Mouse (Mus musculus): ENCODE data around the gene Epsti1. TPM values are rescaled to one million over a fixed set of nuclear protein-coding genes. Genes with fewer than 3 reads are reported as not detected.

Gene Epsti1
- total RNA-seq, 2 experiments from 2014 or later = 0.44 to 0.78 TPM

DNA sequence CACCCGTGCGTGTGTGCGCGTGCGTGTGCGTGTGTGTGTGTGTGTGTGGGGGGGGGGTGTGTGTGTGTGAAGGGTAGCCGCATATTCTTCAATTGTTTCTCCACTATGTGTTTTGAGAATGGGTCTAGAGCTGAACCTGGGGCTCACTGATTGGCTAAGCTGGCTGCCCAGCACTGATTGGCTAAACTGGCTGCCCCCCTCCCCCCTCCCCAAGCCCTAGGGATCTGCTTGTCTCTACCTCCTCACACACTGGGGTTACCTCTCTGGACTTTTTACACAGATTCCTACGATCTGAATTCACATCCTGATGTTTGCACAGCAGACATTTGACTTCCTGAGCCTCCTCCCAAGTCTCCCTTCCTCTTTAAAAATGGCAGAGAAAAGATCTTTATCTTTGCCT, 17.6 kb downstream of the Epsti1 start:
- DNase-seq (ENCODE audit: low spot score in 2 of 2) = no peak

GRCm38 (mm10) chr14:77923076-77923865, 19.2 kb downstream of the Epsti1 start:
- DNase-seq (ENCODE audit: low spot score in 2 of 2) = no peak

DNA sequence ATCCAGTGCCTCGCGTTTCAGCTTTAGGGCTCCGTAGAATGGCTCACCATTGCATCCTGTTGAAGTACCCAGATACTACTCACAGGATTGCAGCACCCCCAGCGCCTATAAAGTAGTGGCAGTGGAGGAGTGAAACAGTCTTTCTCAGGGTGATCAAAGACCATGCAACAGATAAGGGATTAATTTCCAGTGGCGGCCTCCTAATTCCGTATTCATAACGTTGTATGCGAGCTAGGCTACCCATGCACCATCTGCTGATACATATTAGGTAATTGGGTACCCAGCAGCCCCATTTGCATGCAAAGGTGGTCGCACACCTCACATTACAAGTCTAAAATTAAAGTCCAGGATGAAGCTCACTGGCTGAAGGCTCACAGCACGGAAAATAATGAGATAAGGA, 21.4 kb downstream of the Epsti1 start:
- DNase-seq (ENCODE audit: low spot score in 2 of 2) = no peak

DNA sequence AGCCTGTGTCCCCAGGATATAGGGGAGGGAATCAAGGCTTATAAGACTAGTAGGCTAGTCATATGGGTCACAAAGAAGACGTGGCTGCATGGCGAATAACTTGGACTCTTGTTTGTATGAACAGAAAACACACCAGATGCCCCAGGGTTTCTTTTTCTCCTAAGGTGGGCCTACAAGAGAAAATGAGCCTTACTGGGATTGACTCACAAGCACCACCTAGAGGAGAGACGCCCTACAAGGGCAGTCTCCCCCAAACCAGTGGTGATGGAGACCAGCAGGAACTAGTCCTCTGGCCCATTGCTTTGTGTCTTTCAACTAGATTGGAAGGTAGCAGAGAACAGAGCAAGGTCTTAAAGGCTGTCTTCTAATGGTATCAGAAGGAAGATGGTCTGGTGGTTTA, 22.7 kb downstream of the Epsti1 start:
- peak in 1 of 2 experiments; percentile 18 for DNase-seq (ENCODE audit: low spot score in 2 of 2)

GRCm38 (mm10) chr14:77928021-77928420, 24.0 kb downstream of the Epsti1 start:
- peak; percentile 51 to 76 for DNase-seq (ENCODE audit: low spot score in 2 of 2)

DNA sequence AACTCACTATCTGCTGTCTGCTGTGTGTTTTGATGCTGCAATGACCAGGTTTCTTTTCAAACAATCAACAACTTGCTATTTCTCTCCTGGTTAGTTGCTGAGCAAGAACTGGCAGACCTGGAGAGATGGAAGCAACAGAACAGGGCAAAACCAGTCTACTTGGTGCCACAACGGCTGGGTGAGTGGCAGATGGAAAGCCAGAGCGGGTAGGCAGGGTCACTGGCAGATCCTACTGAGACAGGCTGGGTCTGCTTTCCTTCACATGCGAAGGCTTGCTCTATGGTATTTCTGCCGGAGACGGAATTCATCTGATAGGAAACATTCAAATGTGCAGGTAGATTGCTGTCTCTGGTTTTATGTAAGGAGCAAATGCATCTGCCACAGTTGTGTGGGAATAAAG, 24.6 kb downstream of the Epsti1 start:
- no peak for DNase-seq (ENCODE audit: low spot score in 2 of 2)

GRCm38 (mm10) chr14:77929139-77929678, 25.2 kb downstream of the Epsti1 start:
- DNase-seq (ENCODE audit: low spot score in 2 of 2) = no peak

- DNase-seq (ENCODE audit: low spot score in 2 of 2) = no peak
Measured at GRCm38 (mm10) chr14:77932150-77933047, 28.4 kb downstream of the Epsti1 start.

DNA sequence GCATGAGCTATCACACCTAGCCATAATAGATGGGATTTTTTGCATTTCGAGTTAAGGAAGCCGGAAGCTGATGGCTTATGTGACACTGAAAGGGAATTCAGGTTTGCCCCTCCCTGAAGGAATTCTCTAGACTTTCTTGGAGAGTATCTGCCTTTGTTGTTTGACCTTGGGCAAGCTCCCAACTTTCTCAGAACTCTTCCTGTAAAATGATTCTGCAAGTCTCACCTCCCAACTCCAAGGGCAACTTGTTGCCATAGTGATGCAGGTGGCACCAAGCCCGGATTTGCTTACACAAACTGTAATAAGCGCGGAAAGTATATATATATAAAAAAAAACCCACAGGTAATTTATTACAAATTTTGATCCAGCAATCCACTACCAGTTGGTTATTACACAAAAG, 29.2 kb downstream of the Epsti1 start:
- no peak for DNase-seq (ENCODE audit: low spot score in 2 of 2)

DNA sequence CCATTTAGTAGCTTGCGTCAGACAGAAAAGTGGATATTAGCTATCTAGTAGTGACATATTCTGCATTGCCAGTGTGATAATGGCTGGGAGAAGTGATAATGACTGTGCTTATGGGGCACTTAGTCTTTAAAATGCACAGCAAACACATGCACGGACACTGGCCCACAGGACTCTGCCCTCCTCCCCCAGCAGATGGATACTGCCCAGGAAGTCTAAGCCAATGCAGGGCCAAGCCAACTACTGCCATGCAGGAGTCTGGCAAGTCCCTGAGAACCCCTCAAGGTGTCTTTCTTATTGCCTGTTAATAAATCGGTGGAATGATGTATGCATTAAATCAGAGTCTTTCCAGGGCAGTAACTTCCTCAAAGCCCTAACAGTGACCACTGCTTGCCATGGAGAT, 30.4 kb downstream of the Epsti1 start:
- DNase-seq (ENCODE audit: low spot score in 2 of 2) = no peak

GRCm38 (mm10) chr14:77941105-77941504, 37.1 kb downstream of the Epsti1 start:
- no peak for DNase-seq (ENCODE audit: low spot score in 2 of 2)

DNA sequence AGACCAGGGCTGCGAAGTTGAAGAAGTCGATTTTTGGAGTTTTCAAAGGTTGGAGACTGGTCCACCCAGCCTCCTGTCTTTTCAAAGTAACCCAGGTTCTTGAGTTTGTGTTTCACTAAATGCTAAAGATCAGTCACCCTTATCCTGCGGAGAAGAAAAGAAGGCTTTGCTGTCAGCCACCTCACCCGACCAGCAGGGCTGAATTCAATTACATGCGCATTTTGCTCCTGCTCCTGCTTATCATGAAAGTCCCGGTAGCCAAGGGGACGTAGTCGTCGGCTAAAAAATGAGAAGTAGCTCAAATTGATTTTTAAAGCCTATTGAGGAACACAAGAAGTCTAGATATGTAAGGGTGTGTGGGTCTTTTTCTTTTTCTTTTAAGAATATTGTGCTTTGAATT, 38.2 kb downstream of the Epsti1 start:
- DNase-seq (ENCODE audit: low spot score in 2 of 2) = no peak

DNA sequence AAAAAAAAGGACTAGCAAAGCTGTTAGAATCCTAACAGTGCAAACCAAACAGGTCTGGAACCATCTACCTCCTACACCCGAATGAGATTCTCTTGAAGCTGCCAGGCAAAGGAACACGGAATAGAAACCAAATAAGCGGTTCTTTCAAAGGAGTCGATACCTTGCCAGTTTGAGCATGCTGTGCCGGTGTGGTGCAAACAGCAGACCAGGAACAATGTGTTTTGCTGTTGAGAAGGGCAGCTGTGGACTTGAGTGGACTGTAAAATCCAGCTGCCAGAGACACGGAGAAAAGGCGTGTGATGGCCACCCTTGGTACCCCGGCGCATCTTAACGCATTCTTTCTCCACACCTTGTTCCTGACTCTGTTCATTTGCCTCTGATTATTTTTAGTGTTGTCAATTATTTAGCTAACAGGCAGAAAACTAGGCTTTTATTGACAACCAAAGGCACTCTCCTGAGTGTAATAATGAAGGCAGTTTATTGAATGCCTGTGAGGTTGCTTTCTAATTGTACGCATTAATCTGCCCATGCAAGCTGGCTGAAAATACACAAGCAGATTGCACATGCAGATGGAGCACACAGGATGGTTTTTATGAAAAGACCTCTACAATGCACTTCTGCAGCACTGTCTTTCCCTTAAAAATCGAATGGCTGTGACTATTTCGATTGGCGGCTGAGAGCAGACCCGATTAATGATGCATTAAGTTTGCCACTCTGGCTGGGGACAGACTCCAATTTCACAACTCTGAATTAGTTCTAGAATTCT, 38.9 kb downstream of the Epsti1 start:
- DNase-seq (ENCODE audit: low spot score in 2 of 2) = no peak

GRCm38 (mm10) chr14:77961741-77962140, 57.7 kb downstream of the Epsti1 start:
- DNase-seq (ENCODE audit: low spot score in 2 of 2) = no peak

GRCm38 (mm10) chr14:77963525-77963924, 59.5 kb downstream of the Epsti1 start:
- DNase-seq (ENCODE audit: low spot score in 2 of 2) = no peak

GRCm38 (mm10) chr14:77971355-77971754, 67.3 kb downstream of the Epsti1 start:
- no peak for DNase-seq (ENCODE audit: low spot score in 2 of 2)

GRCm38 (mm10) chr14:77974221-77974620, 70.2 kb downstream of the Epsti1 start:
- no peak for DNase-seq (ENCODE audit: low spot score in 2 of 2)

DNA sequence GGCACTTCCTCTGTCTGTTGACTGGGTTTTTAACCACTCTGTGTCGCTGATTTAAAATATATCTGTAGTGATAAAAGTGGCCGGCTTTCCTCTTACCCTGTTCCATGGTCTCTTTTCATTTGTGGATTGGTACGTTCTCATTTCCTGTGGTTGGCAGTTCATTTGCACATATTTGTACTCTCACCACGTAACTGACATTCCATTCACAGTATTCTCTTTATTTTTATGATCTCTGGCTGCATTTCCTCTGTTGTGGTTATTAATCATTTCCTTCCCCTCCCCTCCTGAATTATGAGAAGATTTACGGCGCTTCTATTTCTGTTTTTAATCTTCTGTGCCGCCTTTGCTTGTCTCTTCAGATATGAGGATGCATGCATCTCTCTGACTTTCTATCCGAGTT, 71.7 kb downstream of the Epsti1 start:
- no peak for DNase-seq (ENCODE audit: low spot score in 2 of 2)

DNA sequence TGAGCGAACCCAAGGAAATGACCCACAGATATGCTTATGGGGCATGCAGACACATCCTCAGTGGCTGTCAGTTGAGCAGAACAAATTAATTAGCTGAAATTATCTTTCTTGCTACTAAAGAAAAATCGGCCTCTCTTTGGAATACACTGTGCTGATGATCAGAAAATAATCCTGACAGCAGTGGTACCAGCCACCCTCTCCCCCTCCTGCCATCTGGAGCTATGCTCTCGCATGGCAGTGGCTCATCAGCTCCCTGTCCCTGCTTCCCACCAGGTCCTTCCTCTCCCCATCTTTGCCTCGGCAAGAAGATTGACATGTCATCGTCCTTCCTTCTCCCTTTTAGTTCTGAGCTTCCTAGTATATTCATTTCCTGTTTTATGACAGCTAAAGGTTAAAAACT, 77.5 kb downstream of the Epsti1 start:
- no peak for DNase-seq (ENCODE audit: low spot score in 2 of 2)

GRCm38 (mm10) chr14:77997731-77998130, 93.7 kb downstream of the Epsti1 start:
- DNase-seq (ENCODE audit: low spot score in 2 of 2) = no peak

DNA sequence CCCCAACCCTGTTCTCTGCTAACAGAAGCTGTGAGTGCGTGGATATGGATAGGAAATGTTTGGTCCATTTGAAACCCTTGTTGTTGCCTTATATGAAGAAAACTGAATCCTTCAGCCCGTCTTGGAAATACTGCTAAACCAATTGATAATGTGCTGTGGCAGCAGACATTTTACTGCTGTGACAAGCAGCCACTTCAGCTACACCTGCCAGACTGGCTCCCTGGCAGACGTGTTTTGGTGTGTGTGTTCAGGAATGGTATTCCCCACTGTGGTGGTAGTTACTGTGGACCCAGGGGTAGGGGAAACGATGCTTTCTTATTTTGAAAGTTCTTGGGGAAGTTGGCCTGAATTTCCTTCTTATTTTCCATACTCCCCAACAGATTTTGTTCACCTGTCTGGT, 100.4 kb downstream of the Epsti1 start:
- DNase-seq (ENCODE audit: low spot score in 2 of 2) = no peak
